Mouse (Mus musculus) frontal cortex, postnatal 36 days (tissue): Measurements from ENCODE around the gene Adamts13.

Experiments used
- DNase-seq, 2 experiments: peaks; one replicate each; pipeline ENCODE4 v3.0.0; 2022; ENCODE audit warnings: low spot score in 2 of 2

Adamts13 gene

GRCm38 (mm10) chr2:27037008-27037407 is 63.8 kb downstream of the Adamts13 start:
- no peak for DNase-seq

GRCm38 (mm10) chr2:27038596-27038995 is 65.4 kb downstream of the Adamts13 start:
- peak in 1 of 2 experiments; percentile 76 for DNase-seq

- DNase-seq = no peak
These were observed 66.1 kb downstream of the Adamts13 start for GRCm38 (mm10) chr2:27039286-27039685.

GRCm38 (mm10) chr2:27042131-27042844 is 69.1 kb downstream of the Adamts13 start:
- no peak for DNase-seq

- peak; percentile 87 to 94 for DNase-seq
These were observed 70.2 kb downstream of the Adamts13 start for GRCm38 (mm10) chr2:27043461-27043860.

GRCm38 (mm10) chr2:27044166-27044565 is 71.0 kb downstream of the Adamts13 start:
- DNase-seq = no peak

GRCm38 (mm10) chr2:27044641-27045040 is 71.4 kb downstream of the Adamts13 start:
- DNase-seq = no peak

- DNase-seq = no peak
These were observed 73.0 kb downstream of the Adamts13 start for GRCm38 (mm10) chr2:27045979-27046770.

GRCm38 (mm10) chr2:27049408-27049807 is 76.2 kb downstream of the Adamts13 start:
- no peak for DNase-seq

GRCm38 (mm10) chr2:27058251-27058650 is 85.0 kb downstream of the Adamts13 start:
- no peak for DNase-seq

GRCm38 (mm10) chr2:27058751-27059150 is 85.5 kb downstream of the Adamts13 start:
- DNase-seq = no peak

GRCm38 (mm10) chr2:27059187-27059586 is 86.0 kb downstream of the Adamts13 start:
- DNase-seq = no peak
